Mouse (Mus musculus) neutrophil, adult 65 days (primary cell): ENCODE measurements around the gene Ngp. TPM values are rescaled to one million over a fixed set of nuclear protein-coding genes. Genes with fewer than 3 reads are reported as not detected.

Experiments used
- total RNA-seq: library from RNA; stranded (reverse); gene quantifications from 2 replicates; pipeline ENCODE4 v1.2.4, GENCODE M21; 2023

Ngp gene
- total RNA-seq, result 16,658 and 19,232 TPM in 2 replicates

GRCm38 (mm10) chr9:110419511-110420112 is at the start of gene Ngp:
TSS of gene Ngp (plus strand) at chr9:110419747.

DNA sequence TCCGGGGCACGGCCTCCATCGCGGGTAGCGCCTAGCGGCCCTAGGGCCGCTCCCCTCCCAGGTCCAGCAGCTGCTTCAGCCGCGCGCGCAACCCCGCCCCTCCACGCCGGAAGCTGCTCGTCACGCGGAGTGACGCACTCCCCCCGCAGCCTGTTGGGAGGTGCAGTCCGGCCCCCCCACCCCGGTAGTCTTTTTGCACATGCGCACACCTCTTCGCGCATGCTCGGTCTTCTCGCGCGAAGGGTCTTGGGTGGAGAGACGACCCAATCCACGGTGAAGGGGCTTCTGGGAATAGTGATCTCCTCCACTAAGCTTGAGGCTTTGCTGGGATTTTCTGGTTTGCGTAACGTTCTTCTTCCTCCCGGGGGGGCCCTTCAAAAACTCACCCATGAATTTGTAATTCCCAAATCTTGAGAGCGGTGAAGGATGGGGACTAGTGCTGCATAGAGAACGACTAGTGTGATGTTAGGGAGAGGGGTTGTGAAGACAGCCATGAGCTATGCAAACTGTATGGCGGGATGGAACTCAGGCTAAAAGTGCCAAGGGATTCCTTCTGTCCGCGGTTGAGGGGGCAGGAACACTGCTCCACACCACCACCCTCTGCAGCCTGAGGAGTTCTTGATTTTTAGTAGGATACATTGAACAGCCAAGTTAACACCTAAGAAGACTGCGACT is 11.3 kb upstream of the Ngp start, which contains the start of gene Ptpn23:
Gene Ptpn23, minus strand, starts transcription at position 115 of the 675 bp plus-strand sequence.

Other genes with a start within 250 kb of the Ngp start
- 0.47 and 0.48 TPM in 2 replicates for gene Cspg5, start 176.0 kb upstream of the Ngp start, total RNA-seq
- gene Elp6, start 114.6 kb upstream of the Ngp start, total RNA-seq, result 2.4 and 3.2 TPM in 2 replicates
- 20.7 and 21.8 TPM in 2 replicates for gene Scap, start 86.5 kb upstream of the Ngp start, total RNA-seq
- gene Ptpn23, start 11.5 kb upstream of the Ngp start, total RNA-seq, result 96.0 and 140 TPM in 2 replicates
- 60.7 and 68.6 TPM in 2 replicates for gene Klhl18, start 56.9 kb downstream of the Ngp start, total RNA-seq
- gene Kif9, start 57.2 kb downstream of the Ngp start, total RNA-seq, result 0.82 and 2.5 TPM in 2 replicates
- 112 and 152 TPM in 2 replicates for gene Setd2, start 112.8 kb downstream of the Ngp start, total RNA-seq
- 4.7 and 5.2 TPM in 2 replicates for gene Nradd, start 204.7 kb downstream of the Ngp start, total RNA-seq
- gene Nbeal2, start 234.4 kb downstream of the Ngp start, total RNA-seq, result 300 and 394 TPM in 2 replicates
- 131 and 158 TPM in 2 replicates for gene Ccdc12, start 236.8 kb downstream of the Ngp start, total RNA-seq